Mouse (Mus musculus): ENCODE data around the gene Zfp691. TPM values are rescaled to one million over a fixed set of nuclear protein-coding genes. Genes with fewer than 3 reads are reported as not detected.
A peak's percentile ranks its signal among the peaks of the same experiment; 100 is the strongest.

Zfp691 gene
- 6.4 and 10.0 TPM in 2 replicates for polyA plus RNA-seq (2012; rRNA removed)

DNA sequence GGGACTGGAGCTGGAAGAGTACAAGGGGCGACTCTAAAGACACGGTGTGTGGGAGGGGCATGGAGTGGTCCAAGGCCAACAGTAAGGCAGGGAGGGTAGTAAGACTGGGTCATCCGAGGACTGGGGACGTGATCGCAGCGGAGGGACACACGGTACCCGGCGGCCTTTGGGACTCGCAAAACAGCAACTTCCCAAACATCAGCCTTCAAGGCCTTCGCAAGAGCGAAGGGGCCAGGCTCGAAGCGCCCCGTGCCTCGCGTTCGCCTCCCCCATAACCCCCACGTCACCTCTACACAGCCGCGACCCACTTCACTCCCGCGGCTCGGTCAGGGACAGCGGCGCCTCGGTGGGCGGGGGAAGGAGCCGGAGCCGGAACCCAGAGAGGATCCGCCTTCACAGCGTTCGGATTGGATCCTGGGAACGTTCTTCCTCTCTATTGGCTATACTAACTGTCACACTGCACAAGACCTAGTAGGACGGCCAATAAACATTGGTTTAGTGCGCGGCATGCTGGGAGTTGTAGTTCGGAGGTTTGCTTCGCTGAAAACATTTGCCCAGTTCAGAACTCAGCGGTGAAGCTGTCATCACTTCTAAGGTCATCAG lies at the start of gene Zfp691:
TSS of gene Zfp691 (minus strand) at position 345 of the 603 bp plus-strand sequence.
- peak; percentile 95 for TF ChIP-seq POLR2A (IDR thresholded peaks at IDR 0.05; ENCODE audit: borderline replicate concordance, insufficient read depth, low read length)
- no peak for TF ChIP-seq CTCF (IDR thresholded peaks at IDR 0.05; ENCODE audit: borderline replicate concordance, insufficient read depth, low read depth, low read length)
- Histone ChIP-seq H3K27ac (ENCODE audit: insufficient read depth, low read length) (peak within 1 kb of the TSS; percentile 88), H3K27me3 (ENCODE audit: control insufficient read depth, insufficient read depth, low read length) (no peaks in the 10 kb centered on the region), H3K4me1 (ENCODE audit: control insufficient read depth, insufficient read depth, low read length) (no peaks in the 10 kb centered on the region), H3K4me3 (replicated peaks; ENCODE audit: insufficient read depth, low read depth, low read length) (peak within 1 kb of the TSS; percentile 96)
- under 1% methylated on average over 40 of the region's 40 CpGs for WGBS
- DNase-seq = peak; percentile 94 to 98

DNA sequence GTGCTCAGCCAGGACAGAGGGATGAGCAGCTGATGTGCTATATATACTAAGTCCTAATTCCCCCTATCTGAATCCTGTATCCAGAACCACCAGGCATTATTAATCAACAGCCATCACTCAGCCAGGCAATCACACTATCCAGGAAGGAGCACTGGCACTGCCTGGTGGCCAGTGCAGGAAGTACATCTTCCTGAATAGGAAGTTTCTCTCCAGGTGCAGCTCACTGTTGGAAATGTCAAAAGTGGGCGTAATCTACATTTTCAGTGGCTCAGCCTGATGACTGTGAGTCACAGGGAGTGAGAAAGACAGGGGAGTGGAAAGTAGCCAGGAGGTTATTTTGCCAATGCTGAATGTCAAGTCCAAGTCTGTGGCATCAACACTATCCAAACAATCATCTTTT lies 49.7 kb upstream of the Zfp691 start:
- Histone ChIP-seq H3K4me3 (replicated peaks; ENCODE audit: insufficient read depth, low read depth, low read length) (no peak overlapping the region), H3K27ac (ENCODE audit: insufficient read depth, low read length) (no peak overlapping the region), H3K4me1 (ENCODE audit: control insufficient read depth, insufficient read depth, low read length) (no peaks in the 10 kb centered on the region), H3K27me3 (ENCODE audit: control insufficient read depth, insufficient read depth, low read length) (no peaks in the 10 kb centered on the region)
- 11% methylated on average over 1 of the region's 1 CpGs for WGBS
- peak; percentile 67 for TF ChIP-seq CTCF (IDR thresholded peaks at IDR 0.05; ENCODE audit: borderline replicate concordance, insufficient read depth, low read depth, low read length)
- TF ChIP-seq POLR2A (IDR thresholded peaks at IDR 0.05; ENCODE audit: borderline replicate concordance, insufficient read depth, low read length) = no peak
- DNase-seq = peak; percentile 38 to 53

GRCm38 (mm10) chr4:119218169-119218568 lies 44.2 kb upstream of the Zfp691 start, which contains the start of gene Tmem269:
Gene Tmem269, minus strand, starts transcription at chr4:119218217.
- no peak for TF ChIP-seq POLR2A (IDR thresholded peaks at IDR 0.05; ENCODE audit: borderline replicate concordance, insufficient read depth, low read length)
- TF ChIP-seq CTCF (IDR thresholded peaks at IDR 0.05; ENCODE audit: borderline replicate concordance, insufficient read depth, low read depth, low read length) = no peak
- no peak within 1 kb of the TSS for H3K27ac ChIP-seq (ENCODE audit: insufficient read depth, low read length)
- no peak for DNase-seq
- H3K4me3 ChIP-seq (replicated peaks; ENCODE audit: insufficient read depth, low read depth, low read length) = no peak within 1 kb of the TSS
- 20% methylated on average over 11 of the region's 11 CpGs for WGBS
- H3K27me3 ChIP-seq (ENCODE audit: control insufficient read depth, insufficient read depth, low read length) = no peaks in the 10 kb centered on the region
- H3K4me1 ChIP-seq (ENCODE audit: control insufficient read depth, insufficient read depth, low read length) = no peaks in the 10 kb centered on the region; the same call in 1 of the 2 replicates

- TF ChIP-seq CTCF (IDR thresholded peaks at IDR 0.05; ENCODE audit: borderline replicate concordance, insufficient read depth, low read depth, low read length) = no peak
- TF ChIP-seq POLR2A (IDR thresholded peaks at IDR 0.05; ENCODE audit: borderline replicate concordance, insufficient read depth, low read length) = no peak
- H3K4me1 ChIP-seq (ENCODE audit: control insufficient read depth, insufficient read depth, low read length) = no peaks in the 10 kb centered on the region; the same call in 1 of the 2 replicates
- H3K27me3 ChIP-seq (ENCODE audit: control insufficient read depth, insufficient read depth, low read length) = no peaks in the 10 kb centered on the region
- no peak for DNase-seq
- H3K4me3 ChIP-seq (replicated peaks; ENCODE audit: insufficient read depth, low read depth, low read length) = no peak overlapping the region
- WGBS = 34% methylated on average over 8 of the region's 8 CpGs
- no peak overlapping the region for H3K27ac ChIP-seq (ENCODE audit: insufficient read depth, low read length)
Measured at GRCm38 (mm10) chr4:119216667-119217066, 42.7 kb upstream of the Zfp691 start.

- Histone ChIP-seq H3K4me3 (replicated peaks; ENCODE audit: insufficient read depth, low read depth, low read length) (no peak overlapping the region), H3K27me3 (ENCODE audit: control insufficient read depth, insufficient read depth, low read length) (no peaks in the 10 kb centered on the region), H3K27ac (ENCODE audit: insufficient read depth, low read length) (no peak overlapping the region), H3K4me1 (ENCODE audit: control insufficient read depth, insufficient read depth, low read length) (no peaks in the 10 kb centered on the region)
- DNase-seq = peak; percentile 24 to 33
- 20% methylated on average over 8 of the region's 8 CpGs for WGBS
- no peak for TF ChIP-seq POLR2A (IDR thresholded peaks at IDR 0.05; ENCODE audit: borderline replicate concordance, insufficient read depth, low read length)
- peak; percentile 67 for TF ChIP-seq CTCF (IDR thresholded peaks at IDR 0.05; ENCODE audit: borderline replicate concordance, insufficient read depth, low read depth, low read length)
Measured at GRCm38 (mm10) chr4:119204672-119205071, 30.7 kb upstream of the Zfp691 start.

- DNase-seq = no peak
- 61% methylated on average over 6 of the region's 6 CpGs for WGBS
- Histone ChIP-seq H3K27ac (ENCODE audit: insufficient read depth, low read length) (no peak overlapping the region), H3K4me3 (replicated peaks; ENCODE audit: insufficient read depth, low read depth, low read length) (no peak overlapping the region), H3K27me3 (ENCODE audit: control insufficient read depth, insufficient read depth, low read length) (no peaks in the 10 kb centered on the region), H3K4me1 (ENCODE audit: control insufficient read depth, insufficient read depth, low read length) (no peaks in the 10 kb centered on the region; the same call in 1 of the 2 replicates)
- no peak for TF ChIP-seq POLR2A (IDR thresholded peaks at IDR 0.05; ENCODE audit: borderline replicate concordance, insufficient read depth, low read length)
Measured at GRCm38 (mm10) chr4:119198105-119198504, 24.1 kb upstream of the Zfp691 start.

GRCm38 (mm10) chr4:119195582-119196320 lies 21.8 kb upstream of the Zfp691 start:
- DNase-seq = peak in 1 of 2 experiments; percentile 31
- TF ChIP-seq POLR2A (IDR thresholded peaks at IDR 0.05; ENCODE audit: borderline replicate concordance, insufficient read depth, low read length) (no peak), CTCF (IDR thresholded peaks at IDR 0.05; ENCODE audit: borderline replicate concordance, insufficient read depth, low read depth, low read length) (no peak)
- Histone ChIP-seq H3K4me1 (ENCODE audit: control insufficient read depth, insufficient read depth, low read length) (no peaks in the 10 kb centered on the region; the same call in 1 of the 2 replicates), H3K27me3 (ENCODE audit: control insufficient read depth, insufficient read depth, low read length) (no peaks in the 10 kb centered on the region), H3K4me3 (replicated peaks; ENCODE audit: insufficient read depth, low read depth, low read length) (peak overlapping the region; percentile 82), H3K27ac (ENCODE audit: insufficient read depth, low read length) (no peak overlapping the region)
- 10% methylated on average over 18 of the region's 18 CpGs for WGBS

Data from cerebellum, adult 2 months (tissue).